Mouse (Mus musculus): Measurements from ENCODE around the gene Kank2.

- TF ChIP-seq POLR2A (IDR thresholded peaks at IDR 0.05; ENCODE audit: low read depth, low read length) (no peak), CTCF (IDR thresholded peaks at IDR 0.05; ENCODE audit: extremely low read depth, insufficient read depth, insufficient read length, insufficient replicate concordance) (no peak)
These were observed 32.4 kb upstream of the Kank2 start for GRCm38 (mm10) chr9:21830936-21831335.
